Mouse (Mus musculus) granulocyte monocyte progenitor cell, adult 5-6 weeks (primary cell): Measurements from ENCODE around the gene Dennd4b. TPM values are rescaled to one million over a fixed set of nuclear protein-coding genes. Genes with fewer than 3 reads are reported as not detected.
A peak's percentile ranks its signal among the peaks of the same experiment; 100 is the strongest.
"Not testable (repeated sequence)": the region's sequence is repeated elsewhere in the genome, so short reads cannot be mapped to it uniquely, and the experiment has no call there.

Source experiments
- ATAC-seq: replicated peaks from 2 replicates; pipeline ENCODE4 v1.8.0; 2016; ENCODE audit warnings: mild to moderate bottlenecking, moderate TSS enrichment, inconsistent platforms; ENCODE audit not compliant: poor library complexity, severe bottlenecking
- total RNA-seq, 2 experiments: library from RNA; stranded (forward) in 1 of 2; stranded (reverse) in 1 of 2; fragments of 200-712, 200-1000 nt in 1 of 2; fragments of >200 nt in 1 of 2; fragmentation: Nextera tagmentation in 1 of 2; gene quantifications; 2 replicates each; pipeline ENCODE4 v1.2.3; 2014 to 2017

Dennd4b gene
- total RNA-seq, 2 experiments from 2014 or later: 16.5 to 37.5 TPM

- ATAC-seq: not testable (repeated sequence)
These were observed 13.2 kb upstream of the Dennd4b start for GRCm38 (mm10) chr3:90251731-90252226.

GRCm38 (mm10) chr3:90252659-90253058, 12.3 kb upstream of the Dennd4b start:
- not testable (repeated sequence) for ATAC-seq

- ATAC-seq: not testable (repeated sequence)
These were observed 11.8 kb upstream of the Dennd4b start for GRCm38 (mm10) chr3:90253174-90253573.

- peak; percentile 94 for ATAC-seq
These were observed 11.1 kb upstream of the Dennd4b start, which contains the start of gene Crtc2 for GRCm38 (mm10) chr3:90253653-90254418. Crtc2 (plus strand) TSS chr3:90254163.

GRCm38 (mm10) chr3:90254419-90255193, 10.4 kb upstream of the Dennd4b start:
- peak; percentile 46 for ATAC-seq

- ATAC-seq: no peak
These were observed 9.8 kb upstream of the Dennd4b start for GRCm38 (mm10) chr3:90255194-90255565.

- no peak for ATAC-seq
These were observed 9.1 kb upstream of the Dennd4b start for GRCm38 (mm10) chr3:90255784-90256353.

- ATAC-seq: no peak
These were observed 8.1 kb upstream of the Dennd4b start for GRCm38 (mm10) chr3:90256731-90257530.

- ATAC-seq: no peak
These were observed 6.5 kb upstream of the Dennd4b start for GRCm38 (mm10) chr3:90258521-90258920.

GRCm38 (mm10) chr3:90263121-90263771, 1.7 kb upstream of the Dennd4b start:
- no peak for ATAC-seq

GRCm38 (mm10) chr3:90264687-90265033, 325 bp upstream of the Dennd4b start:
- ATAC-seq: no peak

GRCm38 (mm10) chr3:90265932-90266741, 1.2 kb downstream of the Dennd4b start:
- ATAC-seq: peak; percentile 49

GRCm38 (mm10) chr3:90266901-90267775, 2.2 kb downstream of the Dennd4b start:
- ATAC-seq: 0 out of 2 replicates have a peak, but pooled peaks have one; percentile 1

GRCm38 (mm10) chr3:90268190-90268589, 3.2 kb downstream of the Dennd4b start:
- no peak for ATAC-seq

GRCm38 (mm10) chr3:90268971-90269370, 4.0 kb downstream of the Dennd4b start:
- ATAC-seq: no peak

- ATAC-seq: no peak
These were observed 5.8 kb downstream of the Dennd4b start for GRCm38 (mm10) chr3:90270784-90271183.

- ATAC-seq: no peak
These were observed 7.2 kb downstream of the Dennd4b start for GRCm38 (mm10) chr3:90272170-90272569.

GRCm38 (mm10) chr3:90273855-90274254, 8.9 kb downstream of the Dennd4b start:
- ATAC-seq: no peak
